25 mouse cellular contexts compared by ENCODE assay signal in the genomic region with DNA sequence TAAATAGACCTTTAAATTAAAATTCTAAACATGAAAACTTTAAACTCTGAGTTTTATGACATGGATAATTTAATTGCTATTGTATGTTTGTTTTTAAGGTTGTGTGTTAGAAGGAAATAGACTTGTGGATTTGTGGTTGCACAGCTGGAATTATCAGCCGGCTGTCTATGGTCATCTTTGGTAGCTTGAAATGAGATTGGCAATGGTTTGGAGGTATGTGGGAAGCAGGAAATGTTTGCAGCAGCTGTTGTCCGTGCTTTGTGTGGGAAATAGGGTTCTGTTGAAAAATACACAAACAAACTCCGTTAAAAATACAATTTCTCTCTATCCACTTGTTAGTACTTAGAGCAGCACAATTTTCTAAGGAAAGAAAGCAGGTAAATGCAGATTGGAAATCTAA.
A peak's percentile ranks its signal among the peaks of the same experiment; 100 is the strongest.
DNase-seq lines count a peak whose midpoint lies in the region; ATAC-seq and TF ChIP-seq lines count a peak whose summit lies in the region.
"Had no signal": no experiment of that assay in that cellular context is flagged by ENCODE, and none has a peak within 500 bp of the region (broad histone marks: within the 10 kb centered on the region; RNA-seq: fewer than 3 reads in every experiment).

No protein-coding gene starts in this region.

- WGBS in heart, embryonic 12.5 days = 64% methylated on average over 3 of the region's 3 CpGs

- no peaks in the 10 kb centered on the region for H3K79me3 ChIP-seq in C2C12 (ENCODE audit: low read depth)

- intact Hi-C loops in heart, postnatal 25 days (cut with DNase I) = no loop called here
- intact Hi-C loops in heart, postnatal 10 days (cut with DNase I) = no loop called here

- no peak for ATAC-seq in heart, embryonic 12.5 days (ENCODE audit: insufficient number of reproducible peaks, low FRiP score)
- ATAC-seq: activated CD4-positive, CD25-positive, alpha-beta regulatory T cell, adult 4 months; forebrain, embryonic 15.5 days; hindbrain, postnatal 0 days; inflammation-experienced regulatory T-cells, adult 6 months; intestine, embryonic 16.5 days had no signal

- H3K36me3 ChIP-seq in heart, embryonic 12.5 days = no peaks in the 10 kb centered on the region
- H3K36me3 ChIP-seq in C2C12 (ENCODE audit: control insufficient read depth, insufficient read depth) = no peaks in the 10 kb centered on the region
- H3K36me3 ChIP-seq in myocyte (ENCODE audit: control insufficient read depth, insufficient read depth) = peaks cover 5% of the 10 kb centered on the region
- H3K36me3 ChIP-seq: embryonic facial prominence, embryonic 12.5 days; forebrain, embryonic 12.5 days; forebrain, embryonic 15.5 days; heart, embryonic 15.5 days had no signal

- H3K79me2 ChIP-seq in C2C12 (ENCODE audit: control insufficient read depth, insufficient read depth) = no peaks in the 10 kb centered on the region
- H3K79me2 ChIP-seq in myocyte (ENCODE audit: control insufficient read depth, insufficient read depth) = no peaks in the 10 kb centered on the region

- no peak for TF ChIP-seq CTCF in C2C12 (IDR thresholded peaks at IDR 0.05; ENCODE audit: control insufficient read depth, insufficient read depth, insufficient read length)

- peak; percentile 14 to 15 for DNase-seq in heart, adult 18-20 months
- no peak for DNase-seq in heart, postnatal 25 days (ENCODE audit: low spot score)
- peak; percentile 18 to 30 for DNase-seq in heart, postnatal 10 days
- DNase-seq in adrenal gland, adult 2 months = no peak
- DNase-seq: adrenal gland, postnatal 10 days; adrenal gland, postnatal 36 days; cerebellum, adult 18-20 months; cerebellum, adult 9-10 months; gastrocnemius, postnatal 25 days; kidney, adult 18-20 months; kidney, adult 9 months had no signal

- H3ac ChIP-seq in C2C12 (ENCODE audit: control insufficient read depth, insufficient read length, low read depth) (no peak overlapping the region), myocyte (ENCODE audit: control insufficient read depth, insufficient read length) (no peak overlapping the region)

- TF ChIP-seq POLR2A in myocyte (IDR thresholded peaks at IDR 0.05; ENCODE audit: insufficient read length, low read depth) = no peak

- H3K27ac ChIP-seq in heart, embryonic 12.5 days (ENCODE audit: poor library complexity, severe bottlenecking) = no peak overlapping the region
- H3K27ac ChIP-seq: embryonic facial prominence, embryonic 12.5 days; forebrain, embryonic 12.5 days; forebrain, embryonic 15.5 days; heart, embryonic 10.5 days; heart, embryonic 15.5 days; hindbrain, embryonic 14.5 days; hindbrain, postnatal 0 days had no signal

- H3K4me3 ChIP-seq in heart, embryonic 12.5 days = no peak overlapping the region
- H3K4me3 ChIP-seq in C2C12 (ENCODE audit: insufficient read depth, poor library complexity, severe bottlenecking) (no peak overlapping the region), myocyte (no peak overlapping the region)
- H3K4me3 ChIP-seq: embryonic facial prominence, embryonic 12.5 days; erythroblast, embryonic 14.5 days; forebrain, embryonic 12.5 days; forebrain, embryonic 15.5 days; heart, embryonic 10.5 days; heart, embryonic 15.5 days had no signal

- no peak overlapping the region for H3K9ac ChIP-seq in heart, embryonic 12.5 days
- H3K9ac ChIP-seq: embryonic facial prominence, embryonic 12.5 days; forebrain, embryonic 12.5 days; forebrain, embryonic 15.5 days; heart, embryonic 15.5 days; hindbrain, embryonic 14.5 days had no signal

- H3K4me2 ChIP-seq in heart, embryonic 12.5 days = no peak overlapping the region
- peak overlapping the region; percentile 61 for H3K4me2 ChIP-seq in myocyte (ENCODE audit: low read depth)
- H3K4me2 ChIP-seq: embryonic facial prominence, embryonic 12.5 days; forebrain, embryonic 12.5 days; forebrain, embryonic 15.5 days; heart, embryonic 15.5 days; hindbrain, embryonic 14.5 days had no signal

- no peaks in the 10 kb centered on the region for H3K27me3 ChIP-seq in heart, embryonic 12.5 days (replicated peaks)
- H3K27me3 ChIP-seq in C2C12 (ENCODE audit: control insufficient read depth, insufficient read depth, insufficient read length) (no peaks in the 10 kb centered on the region), myocyte (ENCODE audit: control insufficient read depth, insufficient read depth, insufficient read length) (no peaks in the 10 kb centered on the region)
- H3K27me3 ChIP-seq: embryonic facial prominence, embryonic 12.5 days; forebrain, embryonic 12.5 days; forebrain, embryonic 15.5 days; heart, embryonic 15.5 days had no signal

- H3K4me1 ChIP-seq in heart, embryonic 12.5 days (replicated peaks) = no peaks in the 10 kb centered on the region
- H3K4me1 ChIP-seq: embryonic facial prominence, embryonic 12.5 days; forebrain, embryonic 12.5 days; forebrain, embryonic 15.5 days; heart, embryonic 10.5 days; heart, embryonic 15.5 days had no signal

- no peaks in the 10 kb centered on the region for H3K9me3 ChIP-seq in heart, embryonic 12.5 days (replicated peaks)
- H3K9me3 ChIP-seq: embryonic facial prominence, embryonic 12.5 days; forebrain, embryonic 12.5 days; forebrain, embryonic 15.5 days; heart, embryonic 10.5 days; heart, embryonic 15.5 days had no signal

TF ChIP-seq in C2C12, 6 proteins besides CTCF, POLR2A, EP300 and RAD21:
- TF ChIP-seq MAX (IDR thresholded peaks at IDR 0.05) (no peak), MYOD1 (IDR thresholded peaks at IDR 0.05; ENCODE audit: control insufficient read depth, insufficient read length, low read depth) (peak; percentile 78)
TF ChIP-seq in C2C12: peak in this region for 1.

TF ChIP-seq in myocyte, 11 proteins besides CTCF, POLR2A, EP300 and RAD21:
- TF ChIP-seq MYOD1 (IDR thresholded peaks at IDR 0.05; ENCODE audit: control insufficient read depth in 1 of 3, insufficient read length in 2 of 3, low read depth in 2 of 3) = peak; percentile 81 to 82 (median 82)
- no peak for TF ChIP-seq MAX (IDR thresholded peaks at IDR 0.05; ENCODE audit: low read depth)
- TF ChIP-seq TCF12 (IDR thresholded peaks at IDR 0.05; ENCODE audit: insufficient read depth, poor library complexity, severe bottlenecking) = peak; percentile 72
- peak in 1 of 3 experiments; percentile 85 for TF ChIP-seq MYOG (IDR thresholded peaks at IDR 0.05; ENCODE audit: control insufficient read depth in 1 of 3, insufficient read depth in 1 of 3, insufficient read length in 2 of 3, low read depth in 2 of 3)
- no peak for TF ChIP-seq POLR2AphosphoS2 (IDR thresholded peaks at IDR 0.05; ENCODE audit: insufficient read length, low read depth)
- TF ChIP-seq CEBPB (IDR thresholded peaks at IDR 0.05; ENCODE audit: insufficient read depth, poor library complexity, severe bottlenecking) = peak; percentile 19; the same call in 1 of the 2 replicates
- no peak for TF ChIP-seq REST (IDR thresholded peaks at IDR 0.05; ENCODE audit: insufficient read depth, insufficient read length)
- no peak for TF ChIP-seq E2F4 (IDR thresholded peaks at IDR 0.05; ENCODE audit: insufficient read depth)
- no peak for TF ChIP-seq SRF (IDR thresholded peaks at IDR 0.05; ENCODE audit: control insufficient read depth, insufficient read length, low read depth)
- TF ChIP-seq USF1 (IDR thresholded peaks at IDR 0.05; ENCODE audit: low read depth) = no peak
- peak; percentile 51 for TF ChIP-seq TCF3 (IDR thresholded peaks at IDR 0.05; ENCODE audit: insufficient read length, low read depth)

Comparison
In these comparisons a context has a peak if more than half of its experiments do, and no peak if none do; other contexts are left out.
1. DNase-seq: peak in heart, adult 18-20 months (2 of 2) and heart, postnatal 10 days (2 of 2); none in heart, postnatal 25 days (single experiment) and adrenal gland, adult 2 months (single experiment).